Mouse (Mus musculus) heart, postnatal 36 days (tissue): Measurements from ENCODE around the gene Phf1. TPM values are rescaled to one million over a fixed set of nuclear protein-coding genes. Genes with fewer than 3 reads are reported as not detected.
"Not testable (repeated sequence)": the region's sequence is repeated elsewhere in the genome, so short reads cannot be mapped to it uniquely, and the experiment has no call there.

ENCODE experiments used
- DNase-seq, 2 experiments: peaks; one replicate each; pipeline ENCODE4 v3.0.0; 2021 to 2022
- intact Hi-C: fragments of 180-260 bp; cut with DNase I; formaldehyde crosslinking; loops from one replicate; pipeline ENCODE4 v1.15.1; 2025
- microRNA-seq, 2 experiments: library from miRNA; unstranded; fragments of <30 nt; microRNA quantifications; one replicate each; pipeline ENCODE4 v1.2.0; 2021; ENCODE audit warnings: borderline number of aligned reads in 2 of 2
- total RNA-seq, 2 experiments: library from RNA; stranded (reverse); gene quantifications; 2 replicates each; pipeline ENCODE4 v1.2.3; 2021

Phf1 gene
- total RNA-seq, 2 experiments from 2014 or later = 13.9 to 14.5 TPM

DNA sequence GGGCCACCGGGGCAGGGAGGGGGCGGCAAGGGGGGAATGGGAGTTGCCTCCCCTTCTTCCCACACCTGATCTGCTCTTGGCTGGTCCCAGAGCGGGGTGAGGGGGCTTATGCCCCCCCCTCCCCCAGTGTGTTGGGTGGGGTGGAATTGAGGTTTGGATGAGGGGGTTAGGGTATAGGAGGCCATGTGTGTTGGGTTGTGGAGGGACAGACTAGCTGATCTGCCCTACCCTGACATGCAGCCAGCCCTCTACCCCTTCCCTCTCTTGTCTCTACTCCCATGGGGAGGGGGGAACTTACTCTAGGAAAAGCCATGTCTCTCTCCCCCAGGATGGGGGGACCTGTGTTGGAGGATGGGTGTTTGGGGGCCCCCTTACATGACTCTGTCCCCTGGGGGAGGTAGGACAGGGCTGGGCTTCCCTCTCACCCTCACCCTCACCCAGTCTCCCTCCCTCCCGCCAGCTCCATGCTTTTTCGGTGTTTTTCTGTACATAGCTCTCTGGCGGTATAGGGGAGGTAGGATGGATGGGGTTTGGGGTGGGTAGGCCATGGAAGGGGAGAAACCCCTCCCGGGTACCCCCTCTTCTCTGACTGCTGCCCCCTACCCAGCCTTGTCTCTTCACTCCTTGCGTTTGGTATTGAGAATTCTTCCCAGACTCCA, 38.5 kb downstream of the Phf1 start:
- intact Hi-C loops = loop anchor here (10.0 kb wide), 1 partner anchor 57 kb away; the partner anchor contains the start of gene Kifc5b
- DNase-seq = no peak

DNA sequence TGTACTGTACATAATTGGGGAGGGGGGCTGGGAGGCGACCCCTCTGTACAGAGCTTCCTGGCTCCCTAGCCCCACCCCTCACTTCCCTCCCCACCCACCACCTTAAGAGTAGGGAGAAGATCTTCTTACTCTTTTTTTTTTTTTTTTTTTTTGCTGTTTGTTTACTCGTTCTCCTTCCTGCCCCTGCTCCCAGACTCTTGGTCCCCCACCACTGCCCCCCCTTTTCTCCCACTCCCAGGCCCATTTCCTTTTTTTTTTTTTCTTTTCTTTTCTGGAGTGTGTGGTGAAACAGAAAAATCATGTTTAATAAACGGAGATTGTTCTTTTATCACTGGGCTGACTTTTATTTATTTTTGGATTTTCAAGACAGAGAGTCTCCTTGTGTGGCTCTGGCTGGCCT, 39.3 kb downstream of the Phf1 start:
- intact Hi-C loops = loop anchor here (10.0 kb wide), 1 partner anchor 57 kb away; the partner anchor contains the start of gene Kifc5b
- no peak for DNase-seq

DNA sequence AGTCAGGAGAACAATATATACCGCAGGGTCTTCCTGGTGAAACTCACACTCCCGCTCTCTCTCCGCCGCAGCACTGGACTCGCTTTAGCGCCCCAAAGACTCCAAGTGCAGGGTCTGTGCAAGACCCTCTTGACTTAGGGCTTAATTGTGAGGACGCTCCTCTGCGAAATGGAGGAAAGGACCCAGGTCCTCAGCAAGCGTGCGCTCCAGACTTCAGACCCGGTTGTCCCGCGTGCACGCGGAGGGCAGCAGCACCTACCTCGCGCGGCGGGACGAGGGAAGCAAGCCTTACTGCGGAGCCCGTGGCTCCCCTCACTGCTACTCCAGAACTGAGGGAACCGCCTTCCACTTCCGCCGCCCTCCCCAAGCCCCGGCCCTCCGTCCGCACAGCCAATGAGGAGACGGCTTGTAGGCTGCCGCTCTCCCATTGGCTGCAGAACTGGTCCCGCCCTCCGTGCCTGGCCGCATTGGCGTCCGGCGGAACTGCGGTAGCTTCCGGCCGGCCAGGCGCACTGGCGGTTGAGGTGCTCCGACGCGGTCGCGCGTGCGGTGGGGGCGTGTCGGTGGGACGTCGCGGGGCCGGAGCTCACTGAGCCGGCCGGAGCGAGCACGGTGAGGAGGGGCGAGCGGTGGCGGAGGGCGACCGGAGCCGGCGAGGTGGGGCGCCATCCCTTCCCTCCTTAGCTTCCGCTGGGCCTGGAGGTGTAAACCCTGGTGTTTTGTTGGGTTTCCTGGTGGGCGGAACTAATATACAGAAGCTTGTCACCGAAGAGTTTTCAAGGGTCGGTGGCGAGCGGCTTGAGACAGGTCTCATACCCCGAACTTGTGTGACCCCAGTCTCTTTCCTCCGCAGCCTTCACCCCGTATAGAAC, 40.1 kb downstream of the Phf1 start, which contains the start of gene Zbtb9:
Zbtb9 (plus strand) TSS at position 465 of the 872 bp plus-strand sequence.
- DNase-seq = peak; percentile 95 to 96
- intact Hi-C loops = loop anchor here (10.0 kb wide), 1 partner anchor 58 kb away; the partner anchor contains the start of gene Kifc5b

DNA sequence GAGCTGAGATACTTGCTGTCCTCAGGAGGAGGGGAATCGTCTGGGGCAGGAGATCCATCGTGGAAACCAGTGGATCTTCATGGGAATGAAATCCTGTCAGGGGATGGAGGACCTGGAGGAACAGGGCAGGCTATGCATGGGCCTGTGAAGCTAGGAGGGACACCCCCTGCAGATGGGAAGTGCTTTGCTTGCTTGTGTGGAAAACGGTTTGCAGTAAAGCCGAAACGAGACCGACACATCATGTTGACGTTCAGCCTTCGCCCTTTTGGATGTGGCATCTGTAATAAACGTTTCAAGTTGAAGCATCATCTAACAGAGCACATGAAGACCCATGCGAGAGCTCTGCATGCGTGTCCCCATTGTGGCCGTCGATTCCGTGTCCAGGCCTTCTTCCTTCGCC, 41.7 kb downstream of the Phf1 start:
- intact Hi-C loops = loop anchor here (10.0 kb wide), 1 partner anchor 60 kb away; the partner anchor contains the start of gene Kifc5b
- DNase-seq = no peak

DNA sequence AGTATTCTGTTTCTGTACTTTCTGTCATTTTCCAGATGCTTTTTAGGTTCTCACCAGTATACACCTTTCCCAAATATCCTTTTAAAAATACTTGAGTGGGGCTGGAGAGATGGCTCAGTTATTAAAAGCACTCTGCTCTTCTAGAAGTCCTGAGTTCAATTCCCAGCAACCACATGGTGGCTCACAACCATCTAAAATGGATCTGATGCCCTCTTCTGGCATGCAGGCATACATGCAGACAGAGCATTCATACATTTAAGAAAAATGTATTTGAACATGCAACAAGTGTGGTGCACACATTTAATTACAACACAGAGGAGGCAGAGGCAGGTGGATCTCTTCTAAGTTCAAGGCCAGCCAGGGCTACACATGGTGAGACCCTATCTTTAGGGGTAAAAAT, 42.6 kb downstream of the Phf1 start:
- DNase-seq = no peak
- intact Hi-C loops = loop anchor here (10.0 kb wide), 1 partner anchor 61 kb away; the partner anchor contains the start of gene Kifc5b

DNA sequence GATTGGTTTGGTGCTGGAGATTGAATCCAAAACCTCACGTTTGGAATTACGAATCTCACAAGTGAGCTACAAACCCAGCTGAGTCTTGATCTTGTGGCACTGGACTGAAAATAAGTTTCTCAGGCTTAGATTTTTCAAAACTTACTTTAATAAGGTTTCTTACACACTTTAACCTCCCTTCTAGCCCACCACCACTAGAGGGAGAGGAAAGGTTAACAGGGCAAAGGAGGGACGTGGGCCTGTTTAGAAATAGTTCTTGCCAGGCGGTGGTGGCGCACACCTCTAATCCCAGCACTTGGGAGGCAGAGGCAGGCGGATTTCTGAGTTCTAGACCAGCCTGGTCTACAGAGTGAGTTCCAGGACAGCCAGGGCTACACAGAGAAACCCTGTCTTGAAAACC, 44.5 kb downstream of the Phf1 start:
- not testable (repeated sequence) for DNase-seq
- intact Hi-C loops = loop anchor here (10.0 kb wide), 1 partner anchor 63 kb away; the partner anchor contains the start of gene Kifc5b

DNA sequence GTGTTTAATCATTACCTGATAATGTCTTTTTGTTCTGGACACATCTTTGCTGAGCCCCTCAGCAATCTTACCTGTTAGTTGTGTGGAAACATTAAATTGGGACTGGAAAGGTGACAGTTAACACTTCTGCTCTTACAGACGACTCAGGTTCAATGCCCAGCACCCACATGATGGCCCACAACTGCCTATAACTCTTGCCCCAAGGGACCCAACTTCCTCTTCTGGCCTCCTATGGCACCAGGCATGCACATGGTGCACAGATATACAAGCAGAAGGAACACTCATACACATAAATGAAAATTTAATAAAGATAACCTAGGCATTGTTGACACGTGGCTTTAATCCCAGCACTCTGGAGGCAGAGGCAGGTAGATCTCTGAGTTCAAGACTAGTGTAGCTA, 46.6 kb downstream of the Phf1 start:
- intact Hi-C loops = loop anchor here (10.0 kb wide), 1 partner anchor 65 kb away; the partner anchor contains the start of gene Kifc5b
- DNase-seq = no peak

DNA sequence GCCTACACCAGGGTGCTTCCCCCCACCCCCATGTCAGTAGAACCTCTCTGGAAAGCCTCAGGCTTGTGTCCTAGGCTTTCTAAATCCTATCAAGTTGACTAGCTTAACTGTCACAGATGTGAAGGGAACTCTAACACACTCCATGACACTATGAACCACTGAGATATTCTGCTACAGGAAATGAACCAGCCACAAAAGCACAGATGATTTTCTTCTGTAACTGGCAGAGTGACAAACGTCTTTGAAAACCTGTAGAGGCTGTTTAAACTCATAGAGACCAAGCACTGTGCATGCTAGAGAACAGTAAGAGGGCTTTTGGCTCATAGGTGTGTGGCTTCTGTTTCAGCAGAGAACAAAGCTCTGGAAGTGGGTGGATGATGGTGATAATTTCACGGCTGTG, 48.2 kb downstream of the Phf1 start:
- intact Hi-C loops = no loop called here
- DNase-seq = no peak

DNA sequence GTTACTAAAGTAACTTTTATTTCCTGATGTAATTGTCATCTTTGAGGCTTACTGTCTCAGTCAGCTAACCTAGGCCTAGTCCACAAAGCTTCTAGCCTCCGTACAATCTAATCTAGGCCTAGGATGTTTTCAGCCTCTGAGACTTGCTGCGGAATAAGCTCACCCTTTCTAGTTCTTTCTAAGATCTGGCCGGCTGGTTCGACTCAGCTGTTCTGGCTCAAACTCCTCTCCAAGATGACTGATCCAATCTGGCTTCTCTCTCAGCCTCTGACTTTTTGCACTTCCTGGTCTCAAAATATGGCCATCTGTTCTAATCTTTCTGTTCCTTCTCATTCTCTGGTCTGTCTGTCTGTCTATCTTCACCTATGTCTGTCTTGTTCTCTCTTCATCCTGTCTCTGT, 50.5 kb downstream of the Phf1 start:
- DNase-seq = no peak
- intact Hi-C loops = no loop called here

DNA sequence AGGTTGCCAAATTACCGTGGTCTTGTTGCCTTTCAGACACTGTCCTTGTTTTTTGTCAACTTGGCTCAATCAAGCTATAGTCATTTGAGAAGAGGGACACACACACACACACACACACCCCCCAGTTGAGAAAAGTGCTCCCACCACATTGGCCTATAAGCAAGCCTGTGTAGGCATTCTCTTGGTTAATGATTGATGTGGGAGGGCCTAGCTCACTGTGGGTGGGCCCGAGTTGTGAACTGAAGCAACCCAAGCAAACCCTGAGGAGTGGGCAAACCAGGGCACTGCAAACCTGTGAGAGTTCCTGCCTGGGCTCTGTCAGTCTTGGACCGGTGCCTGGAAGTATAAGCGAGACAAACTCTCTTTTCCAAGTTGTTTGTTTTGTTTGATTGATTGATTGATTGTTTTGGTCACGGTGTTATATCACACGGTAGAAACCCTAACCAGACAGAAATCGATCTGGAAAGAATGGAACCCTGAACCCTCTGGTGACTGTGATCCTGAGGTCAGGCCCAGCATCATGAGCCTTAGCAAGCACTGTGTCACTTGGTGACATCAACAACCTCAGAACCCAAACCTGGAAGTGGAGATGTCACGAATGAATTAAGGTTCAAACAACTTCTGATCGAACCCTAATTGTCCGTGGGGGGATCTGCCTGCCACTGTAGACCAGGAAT, 52.8 kb downstream of the Phf1 start:
- DNase-seq = no peak
- intact Hi-C loops = no loop called here

Small RNA genes within 50 kb of the gene (microRNA-seq; reads per million reads assigned to microRNA genes)
- 0 reads per million in 2 experiments for gene Gm27775
- 0 to 0.67 reads per million in 2 experiments for gene Mir3083
- gene Mir6968 = 0.67 to 1.4 reads per million in 2 experiments

Other genes starting within 250 kb of the Phf1 start
- 10 to 100 TPM; 71.7 to 72.4 TPM for gene Crebrf, start 217.4 kb upstream of the Phf1 start, total RNA-seq
- 10 to 100 TPM; 24.5 to 27.2 TPM for gene Bnip1, start 152.0 kb upstream of the Phf1 start, total RNA-seq
- gene Nkx2-5, start 88.0 kb upstream of the Phf1 start, total RNA-seq = 10 to 100 TPM; 80.7 TPM
- under 1 TPM; 0.44 to 0.95 TPM for gene Kifc5b, start 16.0 kb upstream of the Phf1 start, total RNA-seq
- 10 to 100 TPM; 86.2 to 90.3 TPM for gene Cuta, start 6.5 kb downstream of the Phf1 start, total RNA-seq
- 1 to 10 TPM; 4.1 to 6.4 TPM for gene Syngap1, start 8.2 kb downstream of the Phf1 start, total RNA-seq
- 1 to 10 TPM; 2.1 to 2.6 TPM for gene Zbtb9, start 40.1 kb downstream of the Phf1 start, total RNA-seq
- gene Bak1, start 96.0 kb downstream of the Phf1 start, total RNA-seq = 10 to 100 TPM; 20.0 to 21.2 TPM
- gene Itpr3, start 124.3 kb downstream of the Phf1 start, total RNA-seq = 1 to 10 TPM; 5.3 to 6.7 TPM
- 100 to 1,000 TPM; 291 to 337 TPM for gene Uqcc2, start 200.9 kb downstream of the Phf1 start, total RNA-seq
- 1 to 10 TPM; 4.7 to 7.9 TPM for gene Ip6k3, start 234.7 kb downstream of the Phf1 start, total RNA-seq